Mouse (Mus musculus) cortical plate, adult 2 months (tissue): ENCODE measurements around the gene Ppil6.

ENCODE experiments used
- CTCF ChIP-seq: fragments of 200-500 bp; IDR thresholded peaks from 2 replicates; pipeline ENCODE4 v1.5.1; 2011; ENCODE audit warnings: mild to moderate bottlenecking, control low read depth, low read length; ENCODE audit not compliant: insufficient read depth; ENCODE audit errors: extremely low read depth
- POLR2A ChIP-seq: fragments of 200-500 bp; IDR thresholded peaks from 2 replicates; pipeline ENCODE4 v1.6.1; 2011; ENCODE audit warnings: mild to moderate bottlenecking, low read length, control low read depth; ENCODE audit not compliant: insufficient read depth; ENCODE audit errors: extremely low read depth

GRCm38 (mm10) chr10:41537226-41537982, 47.2 kb downstream of the Ppil6 start:
- TF ChIP-seq CTCF (no peak), POLR2A (no peak)
